Mouse (Mus musculus): Measurements from ENCODE around the gene Ccdc182. TPM values are rescaled to one million over a fixed set of nuclear protein-coding genes. Genes with fewer than 3 reads are reported as not detected.

Ccdc182 gene
- total RNA-seq, 2 experiments from 2014 or later, result not detected

- ATAC-seq (replicated peaks; ENCODE audit: low FRiP score, poor library complexity, severe bottlenecking), result no peak
Measured at GRCm38 (mm10) chr11:88276534-88277308, 17.1 kb upstream of the Ccdc182 start.

GRCm38 (mm10) chr11:88279006-88279405, 14.9 kb upstream of the Ccdc182 start:
- no peak for ATAC-seq (replicated peaks; ENCODE audit: low FRiP score, poor library complexity, severe bottlenecking)

- ATAC-seq (replicated peaks; ENCODE audit: low FRiP score, poor library complexity, severe bottlenecking), result no peak
Measured at GRCm38 (mm10) chr11:88280426-88280836, 13.4 kb upstream of the Ccdc182 start.

- ATAC-seq (replicated peaks; ENCODE audit: low FRiP score, poor library complexity, severe bottlenecking), result no peak
Measured at GRCm38 (mm10) chr11:88281428-88282119, 12.3 kb upstream of the Ccdc182 start.

GRCm38 (mm10) chr11:88282516-88282915, 11.3 kb upstream of the Ccdc182 start:
- ATAC-seq (replicated peaks; ENCODE audit: low FRiP score, poor library complexity, severe bottlenecking), result no peak

GRCm38 (mm10) chr11:88286019-88286418, 7.8 kb upstream of the Ccdc182 start:
- ATAC-seq (replicated peaks; ENCODE audit: low FRiP score, poor library complexity, severe bottlenecking), result no peak

- no peak for ATAC-seq (replicated peaks; ENCODE audit: low FRiP score, poor library complexity, severe bottlenecking)
Measured at GRCm38 (mm10) chr11:88288400-88288799, 5.5 kb upstream of the Ccdc182 start.

GRCm38 (mm10) chr11:88288805-88289340, 5.0 kb upstream of the Ccdc182 start:
- no peak for ATAC-seq (replicated peaks; ENCODE audit: low FRiP score, poor library complexity, severe bottlenecking)

- no peak for ATAC-seq (replicated peaks; ENCODE audit: low FRiP score, poor library complexity, severe bottlenecking)
Measured at GRCm38 (mm10) chr11:88291245-88291644, 2.6 kb upstream of the Ccdc182 start.

GRCm38 (mm10) chr11:88291688-88292087, 2.2 kb upstream of the Ccdc182 start:
- no peak for ATAC-seq (replicated peaks; ENCODE audit: low FRiP score, poor library complexity, severe bottlenecking)

- no peak for ATAC-seq (replicated peaks; ENCODE audit: low FRiP score, poor library complexity, severe bottlenecking)
Measured at GRCm38 (mm10) chr11:88294394-88294710, 494 bp downstream of the Ccdc182 start.

GRCm38 (mm10) chr11:88295298-88295697, 1.4 kb downstream of the Ccdc182 start:
- ATAC-seq (replicated peaks; ENCODE audit: low FRiP score, poor library complexity, severe bottlenecking), result no peak

GRCm38 (mm10) chr11:88297526-88297925, 3.7 kb downstream of the Ccdc182 start:
- no peak for ATAC-seq (replicated peaks; ENCODE audit: low FRiP score, poor library complexity, severe bottlenecking)

GRCm38 (mm10) chr11:88299345-88299744, 5.5 kb downstream of the Ccdc182 start:
- ATAC-seq (replicated peaks; ENCODE audit: low FRiP score, poor library complexity, severe bottlenecking), result no peak

GRCm38 (mm10) chr11:88301619-88302018, 7.8 kb downstream of the Ccdc182 start:
- ATAC-seq (replicated peaks; ENCODE audit: low FRiP score, poor library complexity, severe bottlenecking), result no peak

- ATAC-seq (replicated peaks; ENCODE audit: low FRiP score, poor library complexity, severe bottlenecking), result no peak
Measured at GRCm38 (mm10) chr11:88305759-88306158, 11.9 kb downstream of the Ccdc182 start.

GRCm38 (mm10) chr11:88307616-88308543, 14.0 kb downstream of the Ccdc182 start:
- ATAC-seq (replicated peaks; ENCODE audit: low FRiP score, poor library complexity, severe bottlenecking), result no peak

GRCm38 (mm10) chr11:88309059-88309700, 15.3 kb downstream of the Ccdc182 start:
- no peak for ATAC-seq (replicated peaks; ENCODE audit: low FRiP score, poor library complexity, severe bottlenecking)

GRCm38 (mm10) chr11:88310773-88311172, 16.9 kb downstream of the Ccdc182 start:
- no peak for ATAC-seq (replicated peaks; ENCODE audit: low FRiP score, poor library complexity, severe bottlenecking)

GRCm38 (mm10) chr11:88311606-88312005, 17.7 kb downstream of the Ccdc182 start:
- ATAC-seq (replicated peaks; ENCODE audit: low FRiP score, poor library complexity, severe bottlenecking), result no peak

Data from erythroid progenitor cell, adult 5-6 weeks (primary cell).